Mouse (Mus musculus) pancreas, adult 10 weeks (tissue): ENCODE results near the gene Lypd6. TPM values are rescaled to one million over a fixed set of nuclear protein-coding genes. Genes with fewer than 3 reads are reported as not detected.

Source experiments
- polyA plus RNA-seq: library from polyadenylated mRNA; stranded (reverse); fragments of 350-450 nt; fragmentation: Illumina TruSeq; extraction: RNeasy Lipid Tissue Mini Kit (QIAGEN cat#74804); gene quantifications from one replicate; pipeline ENCODE4 v1.2.3, GENCODE M21; 2015; ENCODE audit warnings: low read depth, low replicate concordance; ENCODE audit not compliant: insufficient read depth

The Lypd6 gene
- polyA plus RNA-seq: 0.83 TPM

GRCm38 (mm10) chr2:50066246-50066967 is at the start of gene Lypd6:
Lypd6 (plus strand) TSS chr2:50066429.

Other genes with a start within 250 kb of the Lypd6 start
- gene Mmadhc, start 230.4 kb downstream of the Lypd6 start, polyA plus RNA-seq: 18.1 TPM